Mouse (Mus musculus) frontal cortex, postnatal 36 days (tissue): Measurements from ENCODE around the gene Elane.
A peak's percentile ranks its signal among the peaks of the same experiment; 100 is the strongest.

Experiments used
- DNase-seq, 2 experiments: peaks; one replicate each; pipeline ENCODE4 v3.0.0; 2022; ENCODE audit warnings: low spot score in 2 of 2

The Elane gene

DNA sequence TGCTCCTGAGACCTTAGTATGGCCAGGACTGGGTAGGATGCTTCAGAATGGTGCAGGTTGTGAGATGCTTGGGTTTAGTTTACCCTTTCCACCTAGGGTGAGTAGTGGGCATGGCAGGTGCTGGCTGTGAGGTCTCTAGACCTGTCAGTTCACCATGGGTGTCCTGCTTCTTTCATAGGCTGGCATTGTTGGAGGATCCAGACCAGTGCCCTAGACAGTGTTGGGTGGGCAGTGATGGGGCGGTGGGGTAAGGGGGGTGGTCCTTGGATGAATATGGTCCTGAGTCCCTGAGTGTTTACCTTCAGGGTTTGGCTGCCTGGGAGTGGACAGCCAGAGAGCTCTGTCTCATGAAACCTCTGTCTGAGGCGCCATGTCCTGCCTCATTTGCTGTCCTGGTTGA, 28.2 kb upstream of the Elane start:
- no peak for DNase-seq

DNA sequence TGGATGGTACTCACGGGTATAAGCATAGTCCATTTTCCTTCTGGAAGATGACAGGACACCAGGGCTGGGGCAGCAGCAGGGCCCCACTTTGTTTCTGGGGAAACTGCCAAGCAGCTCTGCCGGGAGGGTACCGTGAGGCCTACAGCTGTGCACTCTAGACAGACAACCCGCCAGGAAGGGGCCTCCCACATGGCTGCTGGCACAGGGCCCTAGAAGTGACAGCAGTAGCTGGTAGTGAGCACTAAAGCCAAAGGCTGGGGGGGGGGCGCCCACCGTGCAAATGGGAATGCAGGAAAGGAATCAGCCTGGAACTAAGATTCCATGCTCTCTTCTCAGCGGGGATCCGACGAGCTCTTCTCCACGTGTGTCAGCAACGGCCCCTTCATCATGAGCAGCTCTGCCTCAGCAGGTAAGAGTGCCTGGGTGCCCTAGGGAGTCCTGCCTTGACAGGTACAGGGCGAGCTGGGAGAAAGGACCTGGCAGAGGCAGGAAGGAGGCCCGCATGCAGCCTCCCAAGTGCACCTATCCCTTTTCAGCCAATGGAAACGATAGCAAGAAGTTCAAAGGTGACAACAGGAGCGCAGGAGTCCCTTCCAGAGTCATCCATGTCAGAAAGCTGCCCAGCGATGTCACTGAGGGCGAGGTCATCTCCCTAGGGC, 27.5 kb upstream of the Elane start:
- DNase-seq = peak; percentile 70 to 73

GRCm38 (mm10) chr10:79859116-79859515, 26.9 kb upstream of the Elane start:
- no peak for DNase-seq

DNA sequence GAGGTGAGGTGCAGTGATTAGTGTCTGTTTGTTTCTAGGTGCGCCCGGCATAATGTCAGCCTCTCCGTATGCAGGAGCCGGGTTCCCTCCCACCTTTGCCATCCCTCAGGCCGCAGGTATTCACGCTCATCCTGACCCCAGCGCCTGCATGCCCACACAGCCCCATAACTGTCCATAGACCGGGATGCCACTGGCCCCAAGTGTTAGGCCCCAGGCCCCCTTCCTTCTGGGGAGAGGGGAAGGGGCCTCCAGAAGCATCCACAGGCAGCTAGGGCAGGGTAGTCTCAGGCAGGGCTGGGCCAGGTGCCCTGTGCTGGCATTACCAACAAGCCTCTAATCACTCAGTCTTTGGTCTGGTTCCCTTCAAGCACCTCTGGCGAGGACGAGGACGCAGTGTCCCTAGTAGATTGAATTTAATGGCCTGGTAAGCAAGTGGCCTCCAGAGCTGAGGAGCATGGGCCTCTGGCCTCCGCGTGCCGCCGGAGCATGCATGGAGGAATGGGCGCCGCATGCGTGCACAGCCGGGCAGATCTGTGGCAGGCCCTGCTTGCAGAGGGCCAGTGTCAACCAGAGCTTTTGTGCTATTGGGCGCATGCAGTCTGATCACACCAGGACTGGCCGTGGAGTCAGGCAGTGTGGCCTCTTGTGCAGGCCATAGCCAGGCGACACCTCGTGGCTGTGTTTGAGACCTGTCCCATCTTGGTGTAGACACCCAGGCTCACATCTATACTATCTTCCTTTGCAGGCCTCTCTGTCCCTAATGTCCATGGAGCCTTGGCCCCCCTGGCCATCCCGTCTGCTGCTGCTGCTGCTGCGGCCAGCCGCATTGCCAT, 25.8 kb upstream of the Elane start:
- no peak for DNase-seq

DNA sequence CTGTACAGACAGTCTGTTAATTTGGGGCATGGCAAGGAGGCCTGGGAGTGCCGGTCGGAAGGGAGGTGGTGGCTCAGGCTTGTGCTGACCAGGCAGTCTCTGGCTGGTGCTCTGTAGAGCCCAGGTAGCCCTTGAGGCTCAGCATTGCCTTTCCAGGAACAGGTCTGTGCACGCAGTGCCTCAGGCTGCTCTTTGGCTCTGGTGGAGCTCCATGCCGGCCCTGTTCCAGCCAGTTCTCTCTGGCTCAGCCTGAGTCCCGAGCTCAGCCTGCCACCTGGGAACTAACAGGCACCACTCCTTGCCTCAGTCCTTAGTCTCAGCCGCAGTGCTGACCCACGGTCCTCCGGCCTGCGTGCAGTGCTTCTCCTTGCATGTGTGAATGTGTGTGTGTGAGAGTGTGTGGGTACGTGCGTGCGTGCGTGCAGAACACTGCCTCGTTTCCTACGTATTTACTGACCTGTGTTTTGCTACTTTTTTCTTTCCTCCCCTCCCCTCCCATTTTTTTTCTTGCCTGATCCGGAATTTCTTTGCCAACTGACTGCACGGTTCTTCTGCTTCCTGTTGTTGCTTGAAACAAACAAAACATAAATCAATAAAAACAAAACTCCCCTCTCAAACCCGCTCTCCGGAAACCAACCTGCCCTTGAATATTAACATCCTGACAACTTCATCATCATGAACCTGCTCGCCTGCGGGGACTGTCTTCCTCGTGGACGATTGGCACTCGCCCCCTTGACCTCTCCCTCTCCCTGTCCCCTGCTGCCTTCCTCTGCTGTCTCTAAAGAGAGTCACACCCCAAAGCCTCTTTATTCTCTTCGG, 24.6 kb upstream of the Elane start:
- no peak for DNase-seq

- no peak for DNase-seq
Measured at GRCm38 (mm10) chr10:79862049-79862788, 23.8 kb upstream of the Elane start.

DNA sequence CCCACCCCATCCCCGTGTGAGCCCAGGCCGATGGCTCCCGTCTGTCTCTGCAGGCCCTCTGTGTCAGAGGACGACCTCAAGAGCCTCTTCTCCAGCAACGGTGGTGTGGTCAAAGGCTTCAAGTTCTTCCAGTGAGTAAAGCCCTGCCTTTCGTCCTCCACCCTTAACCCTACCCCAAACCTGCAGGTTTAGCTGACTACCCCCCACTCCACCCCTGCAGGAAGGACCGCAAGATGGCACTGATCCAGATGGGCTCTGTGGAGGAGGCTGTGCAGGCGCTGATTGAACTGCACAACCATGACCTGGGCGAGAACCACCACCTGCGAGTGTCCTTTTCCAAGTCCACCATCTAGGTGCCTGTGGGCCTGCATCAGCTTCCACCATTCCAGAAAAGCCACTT, 23.1 kb upstream of the Elane start:
- DNase-seq = no peak

DNA sequence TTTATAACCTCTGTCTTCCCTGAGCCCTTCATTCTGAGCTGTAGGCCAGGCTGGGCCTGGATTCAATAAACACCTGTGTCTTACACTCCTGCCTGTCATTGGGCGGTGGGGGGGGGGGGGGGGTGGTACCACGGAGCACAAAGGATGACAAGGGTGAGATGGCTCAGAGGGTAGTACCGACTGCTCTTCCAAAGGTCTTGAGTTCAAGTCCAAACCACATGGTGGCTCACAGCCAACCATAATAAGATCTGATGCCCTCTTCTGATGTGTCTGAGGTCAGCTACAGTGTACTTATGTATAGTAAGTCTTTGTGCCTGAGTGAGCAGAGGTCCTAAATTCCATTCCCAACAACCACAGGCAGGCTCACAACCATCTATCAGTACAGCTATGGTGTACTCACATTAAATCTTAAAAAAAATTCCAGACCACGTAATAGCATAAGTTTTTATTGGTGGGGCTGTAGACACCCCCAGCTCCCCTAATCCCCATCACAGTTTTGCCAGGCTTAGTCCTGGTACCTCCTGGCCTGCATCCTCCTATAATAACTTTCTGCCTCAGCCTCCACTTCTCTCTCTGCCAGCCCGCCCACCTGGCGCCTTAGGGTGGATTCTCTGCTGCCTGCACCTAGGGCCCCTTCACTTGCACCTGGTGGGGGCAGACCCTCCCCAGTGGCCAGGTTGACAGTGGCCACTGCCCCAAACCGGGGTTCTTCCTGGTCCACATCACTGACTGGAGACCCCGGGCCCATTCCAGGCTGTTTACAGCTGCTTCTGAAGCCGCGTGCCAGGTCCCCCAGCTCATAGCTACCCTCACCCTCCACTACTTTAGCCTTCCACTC, 21.5 kb upstream of the Elane start:
- DNase-seq = no peak

DNA sequence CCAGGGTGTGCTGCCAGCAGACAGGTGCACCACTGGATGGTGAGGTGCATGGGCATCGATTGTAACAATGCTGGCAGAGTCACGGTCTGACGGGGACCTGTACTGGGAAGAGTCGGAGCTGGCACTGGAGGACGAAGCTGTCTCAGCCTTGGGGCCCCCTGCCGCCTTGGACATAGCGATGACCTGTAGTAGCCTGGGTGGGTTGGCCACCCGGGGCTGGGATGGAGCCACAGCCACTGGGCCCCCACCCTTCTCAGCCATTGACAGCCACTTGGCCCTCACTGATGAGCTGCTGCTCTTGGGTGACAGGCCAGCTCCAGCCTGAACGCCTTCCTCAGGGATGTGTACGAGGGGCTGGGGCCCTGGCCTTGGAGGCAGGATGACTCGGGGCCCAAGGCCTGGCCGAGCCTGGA, 20.9 kb upstream of the Elane start:
- DNase-seq = no peak

- DNase-seq = no peak
Measured at GRCm38 (mm10) chr10:79865801-79866295, 20.2 kb upstream of the Elane start.

DNA sequence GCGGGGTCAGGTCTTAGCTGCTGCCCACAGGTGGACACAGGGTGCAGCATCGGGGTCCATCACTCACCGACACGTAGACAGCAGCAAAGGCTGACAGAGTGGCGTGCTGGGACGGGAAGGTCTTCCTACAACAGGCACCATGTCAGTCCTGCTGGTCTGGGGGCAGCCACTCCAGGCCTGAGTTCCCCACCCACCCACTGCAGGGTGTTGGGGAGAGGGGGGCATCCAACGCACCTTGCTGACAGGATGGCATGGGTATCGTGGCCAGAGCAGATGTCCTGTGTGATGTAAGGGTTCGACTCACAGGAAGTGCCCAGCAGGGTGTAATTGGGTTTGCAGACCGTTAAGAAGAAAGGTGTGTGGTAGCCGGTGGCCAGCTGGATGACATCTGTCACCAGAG, 19.4 kb upstream of the Elane start:
- DNase-seq = no peak

GRCm38 (mm10) chr10:79871845-79872244, 14.2 kb upstream of the Elane start:
- no peak for DNase-seq

- no peak for DNase-seq
Measured at GRCm38 (mm10) chr10:79872862-79873261, 13.2 kb upstream of the Elane start.

DNA sequence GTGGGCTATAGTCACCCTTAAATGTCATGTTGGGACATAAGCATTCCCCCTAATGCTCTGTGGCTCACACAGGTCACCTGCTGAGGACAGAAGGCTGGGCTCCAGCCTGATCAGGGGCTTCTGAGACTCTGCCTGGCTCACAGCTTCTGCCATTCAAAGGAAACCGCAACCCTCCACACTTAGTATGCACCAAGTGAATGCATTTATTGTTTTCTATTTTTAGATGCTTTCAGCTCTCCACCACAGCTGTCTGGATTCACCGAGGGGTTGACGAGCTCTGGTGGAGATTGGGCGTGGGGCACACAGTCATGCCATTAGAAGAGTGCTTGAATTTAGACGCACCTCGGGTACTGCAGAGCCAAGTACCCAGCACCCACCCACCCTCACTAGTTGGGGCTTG, 12.7 kb upstream of the Elane start:
- no peak for DNase-seq

DNA sequence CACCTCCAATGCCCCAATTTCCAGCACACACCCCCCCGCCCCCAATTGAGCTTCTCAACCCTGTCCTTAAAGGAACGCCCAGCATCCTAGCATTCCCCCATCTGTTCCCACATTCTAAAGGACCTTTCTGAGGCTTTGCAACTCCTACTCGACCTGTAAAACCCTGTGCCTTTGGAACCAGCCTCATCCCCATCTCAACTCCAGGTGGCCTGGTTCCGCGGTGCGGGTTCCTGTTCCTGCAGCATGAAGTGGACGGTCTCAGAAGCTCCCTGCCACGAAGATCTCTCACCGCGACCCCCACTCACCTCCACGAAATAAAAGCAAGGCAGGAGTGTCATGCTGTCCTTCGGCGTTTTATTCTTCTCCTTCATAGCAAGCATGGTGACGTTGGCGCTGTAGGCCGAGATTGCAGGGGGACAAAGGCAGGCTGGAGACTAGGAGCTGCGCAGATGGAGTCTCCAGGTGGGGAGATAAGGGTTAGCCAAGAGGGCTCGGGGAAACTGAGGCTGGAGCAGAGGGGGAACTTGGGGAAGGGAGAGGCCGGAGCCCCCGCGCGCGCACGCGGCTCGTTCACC, 12.2 kb upstream of the Elane start:
- no peak for DNase-seq

- no peak for DNase-seq
Measured at GRCm38 (mm10) chr10:79874290-79874862, 11.7 kb upstream of the Elane start, which contains the start of the genes Prtn3 and Plppr3. TSS of gene Prtn3 (plus strand) at chr10:79874476. TSS of gene Plppr3 (minus strand) at chr10:79874634.

DNA sequence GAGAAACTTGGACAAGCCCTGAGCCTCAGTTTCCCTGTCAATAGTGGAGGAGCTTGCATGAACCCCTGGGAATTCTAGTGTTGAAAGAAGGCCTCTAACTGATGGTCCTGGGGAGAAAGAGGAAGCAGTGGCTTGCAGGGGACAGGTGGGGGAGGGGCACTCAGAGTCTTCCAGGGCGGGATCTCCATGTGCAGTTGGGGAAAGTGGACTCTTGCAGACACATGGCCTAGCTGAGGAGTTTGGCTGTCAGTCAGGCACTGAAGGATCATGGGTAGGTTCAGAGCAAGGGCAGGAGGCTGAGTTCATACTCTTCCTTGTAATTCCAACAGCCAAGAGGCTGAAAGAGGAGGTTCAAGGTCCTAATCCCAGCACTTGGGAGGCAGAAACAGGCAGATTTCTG, 8.9 kb upstream of the Elane start:
- no peak for DNase-seq

DNA sequence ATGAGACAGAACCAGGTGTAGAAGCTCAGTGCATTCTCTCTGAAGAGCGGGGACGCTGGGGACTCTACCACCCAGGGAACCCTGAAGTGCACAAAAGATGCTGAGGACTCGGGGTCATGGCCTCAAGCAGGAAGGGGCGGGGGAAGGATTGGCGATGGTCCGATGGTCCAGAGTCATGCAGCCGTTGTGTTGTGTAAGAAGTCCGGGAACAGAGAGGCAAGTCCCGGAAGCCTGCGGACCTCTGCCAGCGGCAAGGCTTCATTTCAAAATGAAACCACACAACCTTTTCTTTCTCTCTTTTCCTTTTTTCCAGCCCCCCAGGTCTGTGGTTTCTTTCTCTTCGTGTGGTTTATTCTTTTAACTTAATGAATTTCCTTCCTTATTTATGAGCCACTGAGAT, 8.3 kb upstream of the Elane start:
- no peak for DNase-seq

- DNase-seq = no peak
Measured at GRCm38 (mm10) chr10:79879527-79879926, 6.5 kb upstream of the Elane start.

DNA sequence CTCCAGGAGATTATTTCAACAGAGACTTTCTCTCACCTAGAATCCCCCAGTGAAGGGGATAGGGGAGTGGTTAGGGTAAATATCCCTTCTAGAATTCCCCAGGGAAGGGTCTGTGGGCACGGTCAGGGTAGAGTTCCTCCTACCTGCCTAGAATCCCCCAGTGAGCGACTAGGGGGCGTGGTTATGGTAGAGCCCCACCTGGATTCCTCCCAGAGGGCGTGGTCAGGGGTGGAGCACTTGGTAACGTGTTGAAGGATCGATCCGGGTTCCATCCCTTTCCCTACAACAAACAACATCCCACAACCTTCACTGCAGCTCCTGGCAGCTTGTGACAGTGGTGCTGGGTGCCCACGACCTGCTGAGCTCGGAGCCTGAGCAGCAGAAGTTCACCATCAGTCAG, 5.3 kb upstream of the Elane start:
- DNase-seq = no peak
